Mouse (Mus musculus) kidney, embryonic 15.5 days (tissue): ENCODE measurements around the gene Racgap1. TPM values are rescaled to one million over a fixed set of nuclear protein-coding genes. Genes with fewer than 3 reads are reported as not detected.

Source experiments
- ATAC-seq: fragments of 200-750 bp; cut with Nextera tagmentation; replicated peaks from 2 replicates; pipeline ENCODE4 v1.8.0; 2017; ENCODE audit warnings: moderate TSS enrichment; ENCODE audit not compliant: low FRiP score
- H3K27ac ChIP-seq: fragments of 300-500 bp; sonication (generic); 2 replicates; pipeline ENCODE4 v1.5.1; 2015; ENCODE audit warnings: mild to moderate bottlenecking, inconsistent platforms
- H3K27me3 ChIP-seq: fragments of 300-500 bp; sonication (generic); 2 replicates; pipeline ENCODE4 v1.6.1; 2015; ENCODE audit warnings: inconsistent platforms
- H3K36me3 ChIP-seq: fragments of 300-500 bp; sonication (generic); 2 replicates; pipeline ENCODE4 v1.6.1; 2015; ENCODE audit warnings: inconsistent platforms
- H3K4me1 ChIP-seq: fragments of 300-500 bp; sonication (generic); 2 replicates; pipeline ENCODE4 v1.6.1; 2015; ENCODE audit warnings: inconsistent platforms
- H3K4me2 ChIP-seq: fragments of 300-500 bp; sonication (generic); 2 replicates; pipeline ENCODE4 v1.6.1; 2015; ENCODE audit warnings: moderate library complexity, mild to moderate bottlenecking, inconsistent platforms
- H3K4me3 ChIP-seq: fragments of 300-500 bp; sonication (generic); replicated peaks from 2 replicates; pipeline ENCODE4 v1.5.1; 2015; ENCODE audit warnings: mild to moderate bottlenecking, inconsistent platforms
- H3K9ac ChIP-seq: fragments of 300-500 bp; sonication (generic); 2 replicates; pipeline ENCODE4 v1.6.1; 2015; ENCODE audit warnings: mild to moderate bottlenecking, inconsistent platforms
- H3K9me3 ChIP-seq: fragments of 300-500 bp; sonication (generic); replicated peaks from 2 replicates; pipeline ENCODE4 v1.6.1; 2016; ENCODE audit warnings: inconsistent platforms
- WGBS: fragments of 180-500 bp; shearing (Covaris S2); methylation state at CpG from one replicate; pipeline ENCODE4 v1.1.7; 2015; ENCODE audit warnings: mixed read lengths; 5-methylcytosine and 5-hydroxymethylcytosine counted together
- polyA plus RNA-seq: library from polyadenylated mRNA; unstranded; fragments of >200 nt; fragmentation: Nextera tagmentation; extraction: Ambion mirVana; gene quantifications from 2 replicates; pipeline ENCODE4 v1.2.1, GENCODE M21; 2015

The Racgap1 gene
- polyA plus RNA-seq, 1 experiment from 2014 or later = 147 TPM

DNA sequence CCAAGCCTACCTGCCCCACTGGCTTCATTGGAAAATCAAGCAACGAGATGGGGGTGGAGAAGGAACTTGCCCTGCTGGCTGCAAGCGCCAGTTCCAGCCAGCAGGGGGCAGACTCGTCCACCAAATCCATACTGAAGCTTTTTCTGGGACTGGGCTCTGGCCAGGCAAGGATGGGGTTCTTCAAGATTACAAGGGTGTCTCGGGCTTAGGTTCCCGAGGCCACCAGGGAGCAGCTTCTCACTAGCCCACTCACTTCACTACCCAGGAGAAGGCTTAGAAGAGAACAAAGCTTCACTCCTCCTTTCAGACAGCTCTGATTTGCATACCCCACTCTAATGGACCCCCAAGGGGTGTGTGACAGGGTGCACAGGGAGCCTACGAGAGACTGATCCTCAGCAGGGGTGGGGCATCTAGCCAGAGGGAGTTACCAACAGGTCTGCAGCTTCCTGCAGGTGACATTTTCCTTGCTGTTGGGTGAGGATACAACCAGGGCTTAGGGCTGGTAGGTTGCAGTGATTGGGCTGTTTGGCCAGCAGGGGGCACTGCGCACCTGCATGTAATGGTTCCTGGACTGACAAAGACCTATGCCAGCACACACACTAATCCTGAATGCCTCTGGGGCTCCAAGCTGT is 55.3 kb downstream of the Racgap1 start:
- WGBS = 3% methylated on average over 7 of the region's 7 CpGs
- H3K27ac ChIP-seq = no peak overlapping the region
- peaks cover 80% of the 10 kb centered on the region for H3K27me3 ChIP-seq
- peak; percentile 65 for ATAC-seq
- no peak overlapping the region for H3K4me2 ChIP-seq
- H3K36me3 ChIP-seq = no peaks in the 10 kb centered on the region
- H3K4me1 ChIP-seq = peaks cover 25% of the 10 kb centered on the region
- H3K4me3 ChIP-seq = no peak overlapping the region
- H3K9me3 ChIP-seq = no peaks in the 10 kb centered on the region
- no peak overlapping the region for H3K9ac ChIP-seq

DNA sequence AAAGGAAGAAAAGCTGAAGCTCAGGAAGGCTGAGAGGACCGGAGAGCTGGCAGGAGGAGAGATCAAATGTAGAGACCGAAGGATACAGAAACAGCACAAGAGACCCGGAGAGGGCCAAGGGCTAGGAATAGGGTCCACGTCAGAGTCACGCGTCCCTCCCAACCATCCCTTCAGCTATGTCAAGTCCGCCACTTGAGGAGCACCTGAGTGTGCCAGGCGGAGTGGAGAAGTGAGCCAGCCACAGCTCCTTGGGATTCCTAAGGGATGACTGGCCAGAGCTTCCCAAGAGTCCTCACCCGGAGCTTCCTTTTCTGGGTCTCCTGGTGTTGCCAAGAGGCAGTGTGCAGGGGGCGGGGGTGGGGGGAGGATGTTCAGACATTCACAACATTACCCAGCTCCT is 56.5 kb downstream of the Racgap1 start:
- Histone ChIP-seq H3K4me3 (no peak overlapping the region), H3K27ac (no peak overlapping the region), H3K9me3 (no peaks in the 10 kb centered on the region), H3K4me1 (peaks cover 22% of the 10 kb centered on the region), H3K27me3 (peaks cover 81% of the 10 kb centered on the region), H3K9ac (no peak overlapping the region), H3K4me2 (no peak overlapping the region), H3K36me3 (no peaks in the 10 kb centered on the region)
- no peak for ATAC-seq
- 80% methylated on average over 10 of the region's 10 CpGs for WGBS

DNA sequence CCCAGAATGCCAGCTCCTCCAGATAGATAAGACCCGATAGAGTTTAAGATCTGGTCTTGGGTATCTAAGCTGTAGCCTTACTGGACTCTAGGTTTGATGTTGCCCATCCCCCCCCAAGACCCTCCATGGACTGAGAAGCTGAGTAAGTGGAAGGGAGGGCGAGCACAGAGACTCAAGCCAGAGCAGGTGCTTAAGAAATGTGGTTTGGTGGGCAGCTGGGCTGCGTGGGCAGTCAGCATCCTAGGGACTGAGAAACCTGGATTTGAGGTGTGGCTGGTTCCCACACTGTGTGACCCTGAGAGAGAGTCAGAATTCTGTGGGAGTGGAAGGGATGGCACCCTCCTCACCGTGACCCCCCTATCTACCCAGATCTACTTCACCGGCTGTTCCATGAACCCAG is 58.6 kb downstream of the Racgap1 start:
- Histone ChIP-seq H3K4me1 (peaks cover 22% of the 10 kb centered on the region), H3K27ac (no peak overlapping the region), H3K4me3 (no peak overlapping the region), H3K9me3 (no peaks in the 10 kb centered on the region), H3K9ac (no peak overlapping the region), H3K27me3 (peaks cover 88% of the 10 kb centered on the region), H3K4me2 (no peak overlapping the region), H3K36me3 (no peaks in the 10 kb centered on the region)
- 85% methylated on average over 5 of the region's 5 CpGs for WGBS
- no peak for ATAC-seq

DNA sequence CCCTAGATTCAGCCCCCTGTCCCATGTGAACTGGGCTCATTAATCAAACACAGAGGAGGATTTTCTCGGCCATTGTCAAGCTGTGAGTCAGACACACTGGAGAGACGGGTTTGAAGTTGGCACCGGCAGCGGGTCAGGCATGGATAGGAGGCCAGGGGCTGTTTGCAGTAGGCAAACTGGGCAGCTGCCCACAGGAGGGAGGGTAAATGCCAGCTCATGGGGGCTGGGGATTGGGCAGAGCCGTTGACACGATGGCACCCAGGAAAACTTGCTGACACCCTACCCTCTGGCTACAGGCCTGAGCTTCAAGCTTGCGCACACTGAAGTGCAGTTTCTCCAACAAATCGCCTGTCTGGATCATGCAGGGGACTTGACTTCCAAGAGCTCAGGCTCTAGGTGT is 59.3 kb downstream of the Racgap1 start:
- Histone ChIP-seq H3K4me1 (peaks cover 22% of the 10 kb centered on the region), H3K36me3 (no peaks in the 10 kb centered on the region), H3K27me3 (peaks cover 89% of the 10 kb centered on the region), H3K4me3 (no peak overlapping the region), H3K4me2 (no peak overlapping the region), H3K9ac (no peak overlapping the region), H3K27ac (no peak overlapping the region), H3K9me3 (no peaks in the 10 kb centered on the region)
- no peak for ATAC-seq
- 67% methylated on average over 8 of the region's 8 CpGs for WGBS

DNA sequence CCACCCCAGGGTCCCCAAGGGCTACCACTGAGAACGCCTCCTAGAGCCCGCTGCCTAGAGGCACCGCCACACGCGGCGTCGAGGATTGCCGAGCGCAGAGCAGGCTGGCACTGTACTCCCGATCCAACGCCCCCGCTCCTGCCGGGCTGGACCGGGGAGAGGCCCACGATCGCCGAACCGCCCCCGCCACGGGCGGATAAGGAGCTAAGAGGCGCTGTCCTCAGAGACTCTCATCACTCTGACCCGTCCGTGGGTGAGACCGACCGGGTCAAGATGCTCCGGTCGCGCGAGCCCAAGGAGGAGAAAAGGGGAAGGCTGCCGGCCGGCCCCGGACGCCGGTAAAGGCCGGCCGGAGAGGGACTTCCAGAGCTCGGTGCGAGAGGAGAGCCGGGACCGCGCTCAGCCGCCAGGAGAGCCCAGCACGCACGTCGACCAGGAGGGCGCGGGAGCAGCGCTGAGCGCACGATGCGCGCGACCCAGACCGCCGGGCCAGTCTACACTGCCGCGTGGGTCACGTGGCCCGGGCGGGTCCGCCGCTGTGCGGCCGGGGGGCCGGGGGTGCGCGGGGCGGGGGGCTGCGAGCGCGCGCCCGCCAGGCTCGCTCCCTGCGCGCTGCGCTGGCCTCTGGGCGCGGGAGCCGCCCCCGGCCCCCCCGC is 60.9 kb downstream of the Racgap1 start, which contains the start of gene Aqp5:
Aqp5 (plus strand) TSS at position 354 of the 656 bp plus-strand sequence.
- peaks cover 100% of the 10 kb centered on the region for H3K27me3 ChIP-seq
- H3K4me3 ChIP-seq = peak within 1 kb of the TSS; percentile 44
- H3K36me3 ChIP-seq = no peaks in the 10 kb centered on the region
- peak within 1 kb of the TSS; percentile 15; the same call in 1 of the 2 replicates for H3K9ac ChIP-seq
- no peaks in the 10 kb centered on the region for H3K9me3 ChIP-seq
- peaks cover 19% of the 10 kb centered on the region for H3K4me1 ChIP-seq
- no peak within 1 kb of the TSS for H3K27ac ChIP-seq
- 2% methylated on average over 53 of the region's 83 CpGs for WGBS
- H3K4me2 ChIP-seq = peak within 1 kb of the TSS; percentile 72
- peak; percentile 71 for ATAC-seq

DNA sequence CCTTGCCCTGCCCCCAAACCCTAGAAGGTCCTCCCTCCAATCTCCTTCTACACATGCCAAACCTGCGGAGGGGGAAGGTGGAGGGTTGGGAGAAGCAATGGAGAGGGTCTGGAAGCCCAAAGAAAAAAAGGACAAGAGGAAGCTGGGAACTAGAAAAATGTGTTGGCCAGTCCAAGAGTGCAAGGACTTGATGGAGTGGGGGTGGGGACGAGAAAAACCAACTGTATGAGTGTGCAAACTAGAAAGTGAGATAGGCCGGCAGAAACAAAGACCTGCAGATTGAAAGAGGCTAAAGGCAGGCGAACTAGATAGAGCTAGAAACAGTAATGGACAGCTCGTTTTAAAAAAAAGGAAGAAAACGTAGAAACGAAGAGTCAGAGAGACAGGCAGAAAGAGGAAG is 61.8 kb downstream of the Racgap1 start:
- Histone ChIP-seq H3K27ac (no peak overlapping the region), H3K9me3 (no peaks in the 10 kb centered on the region), H3K27me3 (peaks cover 100% of the 10 kb centered on the region), H3K4me3 (no peak overlapping the region), H3K4me2 (no peak overlapping the region), H3K36me3 (no peaks in the 10 kb centered on the region), H3K4me1 (peaks cover 25% of the 10 kb centered on the region), H3K9ac (no peak overlapping the region)
- no peak for ATAC-seq
- 26% methylated on average over 7 of the region's 7 CpGs for WGBS

DNA sequence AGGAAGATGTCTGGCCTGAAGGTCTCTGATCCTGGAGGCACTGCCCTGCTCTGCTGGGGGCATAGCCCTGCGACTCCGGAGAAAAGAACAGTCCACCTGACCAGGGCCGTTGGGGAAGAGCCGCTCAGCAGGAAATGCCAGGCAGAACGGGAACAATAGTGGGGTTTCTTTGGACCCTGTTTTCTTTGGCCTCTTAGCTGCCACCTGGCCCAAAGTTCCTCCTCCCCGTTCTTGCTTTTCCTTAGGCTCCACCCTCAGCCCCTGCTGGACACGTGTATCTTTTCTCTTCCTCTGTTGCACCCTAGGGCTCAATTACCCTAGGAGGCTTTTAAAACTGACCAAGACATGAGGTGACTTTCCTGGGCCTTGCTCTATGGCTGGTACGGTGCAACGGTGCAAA is 62.2 kb downstream of the Racgap1 start:
- WGBS = 5% methylated on average over 9 of the region's 9 CpGs
- Histone ChIP-seq H3K9me3 (no peaks in the 10 kb centered on the region), H3K27ac (no peak overlapping the region), H3K9ac (no peak overlapping the region), H3K4me1 (peaks cover 30% of the 10 kb centered on the region), H3K36me3 (no peaks in the 10 kb centered on the region), H3K4me3 (no peak overlapping the region), H3K4me2 (no peak overlapping the region), H3K27me3 (peaks cover 100% of the 10 kb centered on the region)
- no peak for ATAC-seq

DNA sequence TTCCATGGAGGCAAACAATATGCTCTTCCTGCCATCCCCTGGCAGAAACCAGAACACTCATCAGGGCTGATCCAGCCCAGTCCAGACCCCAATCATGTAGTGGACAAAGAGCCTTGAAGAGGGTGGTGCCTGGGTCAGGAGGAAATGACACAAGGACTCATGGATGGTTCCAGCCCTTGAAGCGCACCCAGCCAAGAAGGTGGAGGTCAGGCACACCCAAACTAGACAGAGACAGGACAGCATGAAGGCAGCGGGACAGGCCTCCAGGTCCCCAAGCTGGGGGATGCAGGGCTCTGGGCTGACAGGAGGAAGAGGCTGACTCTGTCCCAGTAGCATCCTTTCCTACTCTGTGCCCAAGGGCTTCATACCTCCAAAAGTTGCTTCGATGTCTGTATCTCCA is 64.9 kb downstream of the Racgap1 start:
- no peak overlapping the region for H3K9ac ChIP-seq
- 88% methylated on average over 3 of the region's 3 CpGs for WGBS
- ATAC-seq = no peak
- no peaks in the 10 kb centered on the region for H3K36me3 ChIP-seq
- peaks cover 44% of the 10 kb centered on the region for H3K4me1 ChIP-seq
- no peaks in the 10 kb centered on the region for H3K9me3 ChIP-seq
- no peak overlapping the region for H3K4me2 ChIP-seq
- H3K27ac ChIP-seq = no peak overlapping the region
- no peak overlapping the region for H3K4me3 ChIP-seq
- peaks cover 99% of the 10 kb centered on the region for H3K27me3 ChIP-seq

DNA sequence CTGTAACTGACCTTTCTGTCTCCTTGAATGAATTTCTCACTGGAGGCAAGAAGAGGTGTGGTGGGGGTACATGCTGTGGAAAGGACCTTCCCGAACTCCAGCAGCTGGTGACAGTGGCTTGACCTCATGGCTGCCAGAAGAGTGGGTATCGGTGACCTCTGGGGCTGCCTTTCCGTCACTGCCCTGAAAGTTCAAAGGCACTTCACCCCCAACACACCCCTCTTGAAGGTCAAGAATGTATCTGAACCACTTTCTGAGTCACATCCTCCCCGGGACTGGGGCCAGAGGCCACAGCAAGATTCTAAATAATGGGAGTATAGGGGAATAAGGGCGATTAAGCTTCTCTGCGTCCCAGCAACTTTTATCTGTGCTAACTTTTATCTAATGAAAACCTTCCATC is 65.7 kb downstream of the Racgap1 start:
- H3K4me3 ChIP-seq = no peak overlapping the region
- H3K36me3 ChIP-seq = no peaks in the 10 kb centered on the region
- H3K27ac ChIP-seq = no peak overlapping the region
- H3K4me1 ChIP-seq = peaks cover 39% of the 10 kb centered on the region
- ATAC-seq = no peak
- peaks cover 99% of the 10 kb centered on the region for H3K27me3 ChIP-seq
- H3K9me3 ChIP-seq = no peaks in the 10 kb centered on the region
- WGBS = 66% methylated on average over 6 of the region's 6 CpGs
- H3K4me2 ChIP-seq = no peak overlapping the region
- no peak overlapping the region for H3K9ac ChIP-seq

DNA sequence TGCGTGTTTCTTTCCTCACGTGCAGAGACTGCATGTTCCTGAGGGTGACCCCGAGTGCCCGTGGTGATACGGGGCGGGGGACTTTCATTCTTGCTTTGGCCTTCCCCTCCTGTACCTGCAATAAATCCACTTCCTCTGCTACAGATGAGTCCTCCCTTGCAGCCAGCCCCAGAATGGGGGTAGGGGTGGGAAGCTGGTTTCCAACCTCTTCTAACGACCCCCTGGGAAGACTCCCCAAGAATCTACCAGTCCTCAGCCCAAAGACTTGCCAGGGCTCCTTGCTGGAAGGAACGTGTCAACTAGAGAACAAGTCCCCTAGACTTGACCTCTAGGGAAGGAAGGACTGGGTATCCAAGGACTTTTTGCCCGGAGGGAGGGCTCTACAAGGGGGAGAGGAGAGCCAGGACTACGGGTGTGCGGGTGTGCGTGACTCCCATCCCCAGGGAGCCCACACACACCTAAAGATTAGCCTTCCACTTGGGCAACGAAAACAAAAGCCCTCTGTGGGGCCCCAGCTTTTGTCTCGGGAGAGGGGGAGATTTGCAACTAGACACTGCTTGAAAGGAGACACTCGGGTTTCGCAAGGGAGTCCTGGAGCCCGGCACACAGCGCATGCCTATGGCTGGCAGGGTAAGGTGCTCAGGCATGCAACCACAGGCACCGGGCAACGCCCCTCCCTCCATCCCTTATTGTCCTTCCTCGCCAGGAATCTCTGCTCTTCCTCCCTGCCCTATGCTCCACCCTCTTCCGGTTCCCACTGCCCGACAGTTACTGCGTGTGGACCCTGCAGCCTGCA is 66.9 kb downstream of the Racgap1 start:
- WGBS = 2% methylated on average over 24 of the region's 24 CpGs
- H3K9me3 ChIP-seq = no peaks in the 10 kb centered on the region
- 0 out of 2 replicates have a peak overlapping the region, but pooled peaks have one; percentile 35 for H3K9ac ChIP-seq
- H3K4me2 ChIP-seq = peak overlapping the region; percentile 65
- peaks cover 32% of the 10 kb centered on the region for H3K4me1 ChIP-seq
- peaks cover 96% of the 10 kb centered on the region for H3K27me3 ChIP-seq
- H3K36me3 ChIP-seq = no peaks in the 10 kb centered on the region
- peak; percentile 79 for ATAC-seq
- peak overlapping the region; percentile 35 for H3K4me3 ChIP-seq
- H3K27ac ChIP-seq = peak overlapping the region; percentile 20; the same call in 1 of the 2 replicates

DNA sequence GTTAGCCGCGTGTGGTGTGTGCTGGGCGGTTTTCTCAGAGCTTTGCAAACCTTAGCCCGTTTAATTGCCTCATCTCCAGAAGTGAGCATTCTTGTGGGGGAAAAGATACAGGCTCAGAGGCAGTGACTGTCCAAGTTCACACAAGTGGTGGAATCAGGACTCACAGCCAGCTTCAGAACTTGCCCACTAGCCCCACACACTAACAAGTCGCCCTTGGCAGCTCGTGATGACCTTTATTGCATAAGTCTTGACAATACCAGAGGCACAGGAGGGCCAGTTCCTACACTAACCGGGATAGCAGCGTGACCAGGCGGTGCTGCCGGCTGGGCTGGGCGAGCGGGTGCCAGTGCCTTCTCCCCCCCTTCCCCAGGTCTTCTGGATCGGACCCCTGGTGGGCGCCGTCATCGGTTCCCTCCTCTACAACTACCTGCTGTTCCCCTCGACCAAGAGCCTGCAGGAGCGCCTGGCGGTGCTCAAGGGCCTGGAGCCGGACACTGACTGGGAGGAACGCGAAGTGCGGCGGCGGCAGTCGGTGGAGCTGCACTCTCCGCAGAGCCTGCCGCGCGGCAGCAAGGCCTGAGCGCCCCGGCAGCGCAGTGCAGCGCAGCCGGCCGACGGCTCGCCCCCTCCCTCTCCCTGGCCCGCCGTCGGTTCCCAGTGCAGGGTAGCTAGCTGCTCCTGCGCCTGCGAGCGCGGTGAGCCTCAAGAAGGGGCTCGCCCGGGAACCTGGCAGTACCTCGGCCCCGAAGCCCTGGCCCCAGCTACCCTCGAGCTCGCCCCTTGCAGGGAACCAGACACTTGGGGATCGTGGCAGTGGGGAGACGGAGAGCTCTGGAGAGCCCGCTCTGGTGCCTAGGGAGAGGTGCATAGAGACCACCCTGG is 67.8 kb downstream of the Racgap1 start:
- H3K27me3 ChIP-seq = peaks cover 90% of the 10 kb centered on the region
- H3K9me3 ChIP-seq = no peaks in the 10 kb centered on the region
- 2% methylated on average over 54 of the region's 54 CpGs for WGBS
- 0 out of 2 replicates have a peak, but pooled peaks have one; percentile 30 for ATAC-seq
- H3K4me2 ChIP-seq = peak overlapping the region; percentile 65
- H3K4me3 ChIP-seq = peak overlapping the region; percentile 35
- no peaks in the 10 kb centered on the region for H3K36me3 ChIP-seq
- peaks cover 25% of the 10 kb centered on the region for H3K4me1 ChIP-seq
- H3K9ac ChIP-seq = peak overlapping the region; percentile 35; the same call in 1 of the 2 replicates
- no peak overlapping the region for H3K27ac ChIP-seq
